Mouse (Mus musculus): ENCODE data around the gene Cd2. TPM values are rescaled to one million over a fixed set of nuclear protein-coding genes. Genes with fewer than 3 reads are reported as not detected.

Gene Cd2
- total RNA-seq, 2 experiments from 2014 or later: not detected

GRCm38 (mm10) chr3:101277830-101278229, 9.9 kb downstream of the Cd2 start:
- intact Hi-C loops (cut with DNase I): no loop called here

GRCm38 (mm10) chr3:101276501-101277320, 11.0 kb downstream of the Cd2 start:
- no peak for DNase-seq (ENCODE audit: low spot score in 2 of 2)
- intact Hi-C loops (cut with DNase I): no loop called here

More at GRCm38 (mm10) chr3:101277830-101278229, 9.9 kb downstream of the Cd2 start:
- no peak for DNase-seq (ENCODE audit: low spot score in 2 of 2)

- DNase-seq (ENCODE audit: low spot score in 2 of 2): no peak
- intact Hi-C loops (cut with DNase I): no loop called here
These were observed 12.0 kb downstream of the Cd2 start for GRCm38 (mm10) chr3:101275636-101276300.

- intact Hi-C loops (cut with DNase I): no loop called here
- DNase-seq (ENCODE audit: low spot score in 2 of 2): no peak
These were observed 12.9 kb downstream of the Cd2 start for GRCm38 (mm10) chr3:101274794-101275193.

GRCm38 (mm10) chr3:101274041-101274770, 13.5 kb downstream of the Cd2 start:
- intact Hi-C loops (cut with DNase I): no loop called here
- no peak for DNase-seq (ENCODE audit: low spot score in 2 of 2)

GRCm38 (mm10) chr3:101272166-101272565, 15.6 kb downstream of the Cd2 start:
- intact Hi-C loops (cut with DNase I): no loop called here
- DNase-seq (ENCODE audit: low spot score in 2 of 2): no peak

- intact Hi-C loops (cut with DNase I): no loop called here
- no peak for DNase-seq (ENCODE audit: low spot score in 2 of 2)
These were observed 16.9 kb downstream of the Cd2 start for GRCm38 (mm10) chr3:101270833-101271232.

- intact Hi-C loops (cut with DNase I): no loop called here
- DNase-seq (ENCODE audit: low spot score in 2 of 2): no peak
These were observed 19.4 kb downstream of the Cd2 start for GRCm38 (mm10) chr3:101268361-101268760.

GRCm38 (mm10) chr3:101265561-101266091, 22.1 kb downstream of the Cd2 start:
- intact Hi-C loops (cut with DNase I): no loop called here
- DNase-seq (ENCODE audit: low spot score in 2 of 2): no peak

- DNase-seq (ENCODE audit: low spot score in 2 of 2): no peak
These were observed 28.8 kb downstream of the Cd2 start for GRCm38 (mm10) chr3:101258976-101259375.

GRCm38 (mm10) chr3:101256090-101256489, 31.6 kb downstream of the Cd2 start:
- DNase-seq (ENCODE audit: low spot score in 2 of 2): no peak
- intact Hi-C loops (cut with DNase I): no loop called here

More at GRCm38 (mm10) chr3:101258976-101259375, 28.8 kb downstream of the Cd2 start:
- intact Hi-C loops (cut with DNase I): no loop called here

GRCm38 (mm10) chr3:101252141-101252540, 35.6 kb downstream of the Cd2 start:
- intact Hi-C loops (cut with DNase I): no loop called here
- no peak for DNase-seq (ENCODE audit: low spot score in 2 of 2)

- intact Hi-C loops (cut with DNase I): no loop called here
- DNase-seq (ENCODE audit: low spot score in 2 of 2): peak in 1 of 2 experiments; percentile 30
These were observed 37.9 kb downstream of the Cd2 start for GRCm38 (mm10) chr3:101249846-101250245.

- intact Hi-C loops (cut with DNase I): no loop called here
- no peak for DNase-seq (ENCODE audit: low spot score in 2 of 2)
These were observed 42.5 kb downstream of the Cd2 start for GRCm38 (mm10) chr3:101245212-101245611.

- DNase-seq (ENCODE audit: low spot score in 2 of 2): no peak
- intact Hi-C loops (cut with DNase I): no loop called here
These were observed 44.7 kb downstream of the Cd2 start for GRCm38 (mm10) chr3:101243002-101243401.

- intact Hi-C loops (cut with DNase I): no loop called here
These were observed 45.9 kb downstream of the Cd2 start for GRCm38 (mm10) chr3:101241866-101242265.

GRCm38 (mm10) chr3:101240859-101241258, 46.9 kb downstream of the Cd2 start:
- intact Hi-C loops (cut with DNase I): no loop called here
- DNase-seq (ENCODE audit: low spot score in 2 of 2): no peak

More at GRCm38 (mm10) chr3:101241866-101242265, 45.9 kb downstream of the Cd2 start:
- no peak for DNase-seq (ENCODE audit: low spot score in 2 of 2)

GRCm38 (mm10) chr3:101239236-101239635, 48.5 kb downstream of the Cd2 start:
- DNase-seq (ENCODE audit: low spot score in 2 of 2): no peak
- intact Hi-C loops (cut with DNase I): no loop called here

GRCm38 (mm10) chr3:101238695-101239094, 49.0 kb downstream of the Cd2 start:
- intact Hi-C loops (cut with DNase I): no loop called here
- no peak for DNase-seq (ENCODE audit: low spot score in 2 of 2)

All from left cerebral cortex, postnatal 36 days (tissue).